Mouse (Mus musculus): Measurements from ENCODE around the gene Cstf1. TPM values are rescaled to one million over a fixed set of nuclear protein-coding genes. Genes with fewer than 3 reads are reported as not detected.
A peak's percentile ranks its signal among the peaks of the same experiment; 100 is the strongest.

The Cstf1 gene
- total and polyA plus RNA-seq, 2 experiments from 2014 or later = 28.9 to 37.6 TPM

- 23% methylated on average over 5 of the region's 5 CpGs for WGBS
- DNase-seq (no peak), ATAC-seq (no peak)
- no peak overlapping the region for H3K4me2 ChIP-seq (ENCODE audit: low read depth)
- no peak overlapping the region for H3K4me3 ChIP-seq (ENCODE audit: low read depth, low read length)
- no peaks in the 10 kb centered on the region for H3K9me3 ChIP-seq (ENCODE audit: low read length)
- 0 out of 2 replicates have a peak, but pooled peaks cover 9% of the 10 kb centered on the region for H3K4me1 ChIP-seq (ENCODE audit: insufficient read depth)
- H3K9ac ChIP-seq = no peak overlapping the region
- H3K27ac ChIP-seq (ENCODE audit: low read depth, low read length) = no peak overlapping the region
- TF ChIP-seq CTCF (IDR thresholded peaks at IDR 0.05; ENCODE audit: low read depth) = no peak
- no peaks in the 10 kb centered on the region for H3K27me3 ChIP-seq (ENCODE audit: insufficient read depth, low read length)
- H3K36me3 ChIP-seq (ENCODE audit: insufficient read depth) = no peaks in the 10 kb centered on the region
Observed at GRCm38 (mm10) chr2:172341606-172342005, 28.9 kb upstream of the Cstf1 start.

GRCm38 (mm10) chr2:172343751-172344150, 26.7 kb upstream of the Cstf1 start:
- WGBS = 82% methylated on average over 7 of the region's 7 CpGs
- 0 out of 2 replicates have a peak, but pooled peaks cover 5% of the 10 kb centered on the region for H3K4me1 ChIP-seq (ENCODE audit: insufficient read depth)

GRCm38 (mm10) chr2:172344669-172345068, 25.8 kb upstream of the Cstf1 start:
- no peak for TF ChIP-seq CTCF (IDR thresholded peaks at IDR 0.05; ENCODE audit: low read depth)
- Histone ChIP-seq H3K4me3 (ENCODE audit: low read depth, low read length) (no peak overlapping the region), H3K4me2 (ENCODE audit: low read depth) (peak overlapping the region; percentile 100; the same call in 1 of the 2 replicates), H3K9ac (no peak overlapping the region), H3K36me3 (ENCODE audit: insufficient read depth) (no peaks in the 10 kb centered on the region), H3K27ac (ENCODE audit: low read depth, low read length) (peak overlapping the region; percentile 76), H3K9me3 (ENCODE audit: low read length) (no peaks in the 10 kb centered on the region), H3K4me1 (ENCODE audit: insufficient read depth) (0 out of 2 replicates have a peak, but pooled peaks cover 9% of the 10 kb centered on the region), H3K27me3 (ENCODE audit: insufficient read depth, low read length) (no peaks in the 10 kb centered on the region)
- no peak for ATAC-seq
- WGBS = 22% methylated on average over 5 of the region's 5 CpGs
- no peak for DNase-seq

More at GRCm38 (mm10) chr2:172343751-172344150, 26.7 kb upstream of the Cstf1 start:
- H3K4me2 ChIP-seq (ENCODE audit: low read depth) = no peak overlapping the region
- TF ChIP-seq CTCF (IDR thresholded peaks at IDR 0.05; ENCODE audit: low read depth) = no peak
- no peak overlapping the region for H3K9ac ChIP-seq
- no peaks in the 10 kb centered on the region for H3K9me3 ChIP-seq (ENCODE audit: low read length)
- H3K4me3 ChIP-seq (ENCODE audit: low read depth, low read length) = no peak overlapping the region
- no peaks in the 10 kb centered on the region for H3K27me3 ChIP-seq (ENCODE audit: insufficient read depth, low read length)
- DNase-seq (no peak), ATAC-seq (no peak)
- no peaks in the 10 kb centered on the region for H3K36me3 ChIP-seq (ENCODE audit: insufficient read depth)
- H3K27ac ChIP-seq (ENCODE audit: low read depth, low read length) = no peak overlapping the region

GRCm38 (mm10) chr2:172345258-172345738, 25.2 kb upstream of the Cstf1 start, which contains the start of gene Fam210b:
TSS of gene Fam210b (plus strand) at chr2:172345565.
- Histone ChIP-seq H3K4me1 (ENCODE audit: insufficient read depth) (0 out of 2 replicates have a peak, but pooled peaks cover 9% of the 10 kb centered on the region), H3K4me3 (ENCODE audit: low read depth, low read length) (peak within 1 kb of the TSS; percentile 68), H3K27ac (ENCODE audit: low read depth, low read length) (peak within 1 kb of the TSS; percentile 76), H3K4me2 (ENCODE audit: low read depth) (peak within 1 kb of the TSS; percentile 100), H3K36me3 (ENCODE audit: insufficient read depth) (no peaks in the 10 kb centered on the region), H3K9ac (peak within 1 kb of the TSS; percentile 73), H3K27me3 (ENCODE audit: insufficient read depth, low read length) (no peaks in the 10 kb centered on the region), H3K9me3 (ENCODE audit: low read length) (no peaks in the 10 kb centered on the region)
- no peak for TF ChIP-seq CTCF (IDR thresholded peaks at IDR 0.05; ENCODE audit: low read depth)
- DNase-seq (peak; percentile 96), ATAC-seq (peak; percentile 95)
- WGBS = under 1% methylated on average over 31 of the region's 35 CpGs

GRCm38 (mm10) chr2:172346034-172346929, 24.2 kb upstream of the Cstf1 start:
- DNase-seq = peak; percentile 53
- WGBS = 8% methylated on average over 31 of the region's 31 CpGs
- peak overlapping the region; percentile 100 for H3K4me2 ChIP-seq (ENCODE audit: low read depth)
- 0 out of 2 replicates have a peak, but pooled peaks have one; percentile 16 for TF ChIP-seq CTCF (IDR thresholded peaks at IDR 0.05; ENCODE audit: low read depth)
- no peaks in the 10 kb centered on the region for H3K9me3 ChIP-seq (ENCODE audit: low read length)
- peak overlapping the region; percentile 76 for H3K27ac ChIP-seq (ENCODE audit: low read depth, low read length)
- ATAC-seq = no peak
- no peaks in the 10 kb centered on the region for H3K36me3 ChIP-seq (ENCODE audit: insufficient read depth)
- no peaks in the 10 kb centered on the region for H3K27me3 ChIP-seq (ENCODE audit: insufficient read depth, low read length)
- H3K9ac ChIP-seq = peak overlapping the region; percentile 73
- H3K4me3 ChIP-seq (ENCODE audit: low read depth, low read length) = peak overlapping the region; percentile 68
- 0 out of 2 replicates have a peak, but pooled peaks cover 5% of the 10 kb centered on the region for H3K4me1 ChIP-seq (ENCODE audit: insufficient read depth)

- no peaks in the 10 kb centered on the region for H3K27me3 ChIP-seq (ENCODE audit: insufficient read depth, low read length)
- H3K9ac ChIP-seq = no peak overlapping the region
- H3K9me3 ChIP-seq (ENCODE audit: low read length) = no peaks in the 10 kb centered on the region
- DNase-seq = no peak
- ATAC-seq = no peak
- 0 out of 2 replicates have a peak, but pooled peaks cover 5% of the 10 kb centered on the region for H3K4me1 ChIP-seq (ENCODE audit: insufficient read depth)
- H3K4me3 ChIP-seq (ENCODE audit: low read depth, low read length) = peak overlapping the region; percentile 68
- H3K36me3 ChIP-seq (ENCODE audit: insufficient read depth) = no peaks in the 10 kb centered on the region
- H3K27ac ChIP-seq (ENCODE audit: low read depth, low read length) = peak overlapping the region; percentile 40; the same call in 1 of the 2 replicates
- TF ChIP-seq CTCF (IDR thresholded peaks at IDR 0.05; ENCODE audit: low read depth) = no peak
- peak overlapping the region; percentile 100 for H3K4me2 ChIP-seq (ENCODE audit: low read depth)
- 53% methylated on average over 8 of the region's 8 CpGs for WGBS
Observed at GRCm38 (mm10) chr2:172346933-172347611, 23.4 kb upstream of the Cstf1 start.

Measured in forebrain, postnatal 0 days (tissue).